14 mouse cellular contexts compared by ENCODE assay signal in genomic region chr17:46662730-46663129, GRCm38 (mm10). TPM values are rescaled to one million over a fixed set of nuclear protein-coding genes. Genes with fewer than 3 reads are reported as not detected.
DNase-seq lines count a peak whose midpoint lies in the region; ATAC-seq lines count a peak whose summit lies in the region.
"Had no signal": no experiment of that assay in that cellular context is flagged by ENCODE, and none has a peak within 500 bp of the region (broad histone marks: within the 10 kb centered on the region; RNA-seq: fewer than 3 reads in every experiment).

No protein-coding gene starts in this region.

- ATAC-seq in neural tube, embryonic 15.5 days (ENCODE audit: low FRiP score) = no peak
- ATAC-seq: activated CD4-positive, CD25-positive, alpha-beta regulatory T cell, adult 4 months; forebrain, postnatal 0 days; hindbrain, postnatal 0 days; liver, embryonic 12.5 days had no signal

- H3K4me1 ChIP-seq in heart, embryonic 10.5 days = no peaks in the 10 kb centered on the region
- no peaks in the 10 kb centered on the region for H3K4me1 ChIP-seq in neural tube, embryonic 15.5 days
- H3K4me1 ChIP-seq: liver, embryonic 12.5 days had no signal

- no peaks in the 10 kb centered on the region for H3K27me3 ChIP-seq in heart, embryonic 10.5 days (ENCODE audit: insufficient read depth, poor library complexity, severe bottlenecking)
- no peaks in the 10 kb centered on the region for H3K27me3 ChIP-seq in neural tube, embryonic 15.5 days (replicated peaks)
- H3K27me3 ChIP-seq: liver, embryonic 12.5 days had no signal

- H3K27ac ChIP-seq in heart, embryonic 10.5 days = no peak overlapping the region
- H3K27ac ChIP-seq in neural tube, embryonic 15.5 days (replicated peaks) = no peak overlapping the region
- H3K27ac ChIP-seq: layer of hippocampus, adult 2 months; liver, embryonic 12.5 days; macrophage had no signal

- H3K4me2 ChIP-seq in neural tube, embryonic 15.5 days = no peak overlapping the region
- H3K4me2 ChIP-seq: liver, embryonic 12.5 days had no signal

- H3K4me3 ChIP-seq in heart, embryonic 10.5 days = no peak overlapping the region
- H3K4me3 ChIP-seq in neural tube, embryonic 15.5 days (replicated peaks) = no peak overlapping the region
- H3K4me3 ChIP-seq: layer of hippocampus, adult 2 months; liver, embryonic 12.5 days had no signal

- no peaks in the 10 kb centered on the region for H3K9me3 ChIP-seq in heart, embryonic 10.5 days
- no peaks in the 10 kb centered on the region for H3K9me3 ChIP-seq in neural tube, embryonic 15.5 days (replicated peaks)
- H3K9me3 ChIP-seq: liver, embryonic 12.5 days had no signal

- DNase-seq in heart, adult 18-20 months = peak; percentile 51 to 79
- no peak for DNase-seq in heart, embryonic 10.5 days (ENCODE audit: low spot score)
- peak; percentile 94 for DNase-seq in brain, adult 2 months (ENCODE audit: low read depth, low spot score)
- peak; percentile 83 to 85 for DNase-seq in cerebellum, postnatal 14 days
- DNase-seq in kidney, postnatal 14 days = peak; percentile 47
- no peak for DNase-seq in layer of hippocampus, adult 9-11 months
- DNase-seq: forebrain, postnatal 0 days; thymus, adult 18-20 months had no signal

- H3K36me3 ChIP-seq in heart, embryonic 10.5 days = peaks cover 97% of the 10 kb centered on the region
- H3K36me3 ChIP-seq in neural tube, embryonic 15.5 days = peaks cover 92% of the 10 kb centered on the region

- WGBS in heart, embryonic 10.5 days = 87% methylated on average over 5 of the region's 5 CpGs
- WGBS in neural tube, embryonic 15.5 days = 90% methylated on average over 4 of the region's 5 CpGs

- H3K9ac ChIP-seq in neural tube, embryonic 15.5 days (replicated peaks) = no peak overlapping the region
- H3K9ac ChIP-seq: forebrain, postnatal 0 days; liver, embryonic 12.5 days had no signal

RNA-seq across cellular contexts. Expression of gene Rrp36, which starts 11.4 kb away (rescaled TPM):
- 10 to 100 TPM; 13.4 to 14.2 TPM for total RNA-seq in heart, adult 18-20 months (2021)
- polyA plus RNA-seq in heart, embryonic 10.5 days (2016; fragmentation: Nextera tagmentation; extraction: Ambion mirVana) = 46.3 and 61.0 TPM in 2 replicates
- 53.5 and 59.1 TPM in 2 replicates for polyA plus RNA-seq in neural tube, embryonic 15.5 days (2015; fragmentation: Nextera tagmentation; extraction: Ambion mirVana)

RNA-seq across cellular contexts. Expression of gene Cul7, which starts 12.6 kb away (rescaled TPM):
- total RNA-seq in heart, adult 18-20 months (2021) = 10 to 100 TPM; 16.9 to 18.8 TPM
- 44.8 and 51.3 TPM in 2 replicates for polyA plus RNA-seq in heart, embryonic 10.5 days (2016; fragmentation: Nextera tagmentation; extraction: Ambion mirVana)
- 37.1 and 40.1 TPM in 2 replicates for polyA plus RNA-seq in neural tube, embryonic 15.5 days (2015; fragmentation: Nextera tagmentation; extraction: Ambion mirVana)

RNA-seq across cellular contexts. Expression of gene Mea1, which starts 15.9 kb away (rescaled TPM):
- 10 to 100 TPM; 52.0 to 52.2 TPM for total RNA-seq in heart, adult 18-20 months (2021)
- 143 and 180 TPM in 2 replicates for polyA plus RNA-seq in heart, embryonic 10.5 days (2016; fragmentation: Nextera tagmentation; extraction: Ambion mirVana)
- polyA plus RNA-seq in neural tube, embryonic 15.5 days (2015; fragmentation: Nextera tagmentation; extraction: Ambion mirVana) = 275 and 308 TPM in 2 replicates

RNA-seq across cellular contexts. Expression of gene Mrpl2, which starts 16.7 kb away (rescaled TPM):
- 100 to 1,000 TPM; 136 to 141 TPM for total RNA-seq in heart, adult 18-20 months (2021)
- polyA plus RNA-seq in heart, embryonic 10.5 days (2016; fragmentation: Nextera tagmentation; extraction: Ambion mirVana) = 131 and 151 TPM in 2 replicates
- polyA plus RNA-seq in neural tube, embryonic 15.5 days (2015; fragmentation: Nextera tagmentation; extraction: Ambion mirVana) = 64.9 and 80.5 TPM in 2 replicates

RNA-seq across cellular contexts. Expression of gene Klc4, which starts 16.9 kb away (rescaled TPM):
- 10 to 100 TPM; 25.9 to 26.8 TPM for total RNA-seq in heart, adult 18-20 months (2021)
- 21.1 and 22.5 TPM in 2 replicates for polyA plus RNA-seq in heart, embryonic 10.5 days (2016; fragmentation: Nextera tagmentation; extraction: Ambion mirVana)
- 31.8 and 32.3 TPM in 2 replicates for polyA plus RNA-seq in neural tube, embryonic 15.5 days (2015; fragmentation: Nextera tagmentation; extraction: Ambion mirVana)

Comparison
In these comparisons a context has a peak if more than half of its experiments do, and no peak if none do; other contexts are left out.
1. DNase-seq: peak in heart, adult 18-20 months (2 of 2), brain, adult 2 months (single experiment), cerebellum, postnatal 14 days (2 of 2) and kidney, postnatal 14 days (single experiment); none in heart, embryonic 10.5 days (single experiment) and layer of hippocampus, adult 9-11 months (single experiment).